In genomic region chr7:19932877-19933809, GRCm38 (mm10) we compare ENCODE assay signal across 8 mouse cellular contexts. TPM values are rescaled to one million over a fixed set of nuclear protein-coding genes. Genes with fewer than 3 reads are reported as not detected.
DNase-seq lines count a peak whose midpoint lies in the region; ATAC-seq and TF ChIP-seq lines count a peak whose summit lies in the region.

No protein-coding gene starts in this region.

- no peak overlapping the region for H3K4me3 ChIP-seq in lung, embryonic 14.5 days (ENCODE audit: low read depth, low read length)

- no peak for TF ChIP-seq CTCF in lung, embryonic 14.5 days (IDR thresholded peaks at IDR 0.05; ENCODE audit: low read depth)

- H3K9ac ChIP-seq in lung, embryonic 14.5 days, result no peak overlapping the region

- peak; percentile 78 for DNase-seq in MN1 (ENCODE audit: low spot score)
- DNase-seq in c-Kit-positive CD71-positive TER-119-positive erythroid progenitor cells, embryonic 14.5 days (ENCODE audit: low spot score), result peak; percentile 46
- DNase-seq in frontal cortex, adult 2 months (ENCODE audit: extremely low spot score in 1 of 2, low spot score in 1 of 2), result peak; percentile 72 to 87
- peak; percentile 83 for DNase-seq in layer of hippocampus, adult 8-10 months (ENCODE audit: low spot score in 2 of 2)
- peak; percentile 78 for DNase-seq in lung, embryonic 14.5 days
- peak; percentile 58 for DNase-seq in ovary, postnatal 14 days (ENCODE audit: low spot score)
- DNase-seq in urinary bladder, postnatal 4 days (ENCODE audit: low spot score in 2 of 2), result peak; percentile 49 to 75

- H3K27ac ChIP-seq in lung, embryonic 14.5 days (ENCODE audit: low read depth), result peak overlapping the region; percentile 60; the same call in 1 of the 2 replicates

- peak; percentile 62 to 73 for ATAC-seq in hematopoietic stem cell, adult 5-6 weeks (replicated peaks in 1 of 2; ENCODE audit: insufficient read depth in 1 of 2, low FRiP score in 2 of 2, low TSS enrichment in 1 of 2, low read depth in 1 of 2, poor library complexity in 2 of 2, severe bottlenecking in 2 of 2)
- ATAC-seq in lung, embryonic 14.5 days (ENCODE audit: insufficient read depth), result peak; percentile 48; the same call in 1 of the 2 replicates

- WGBS in lung, embryonic 14.5 days, result 18% methylated on average over 21 of the region's 21 CpGs

- H3K9me3 ChIP-seq in lung, embryonic 14.5 days (ENCODE audit: low read depth, low read length), result no peaks in the 10 kb centered on the region

- peak overlapping the region; percentile 46 for H3K4me2 ChIP-seq in lung, embryonic 14.5 days

- no peaks in the 10 kb centered on the region for H3K36me3 ChIP-seq in lung, embryonic 14.5 days (ENCODE audit: insufficient read depth)

- H3K4me1 ChIP-seq in lung, embryonic 14.5 days (ENCODE audit: insufficient read depth), result no peaks in the 10 kb centered on the region

- no peaks in the 10 kb centered on the region for H3K27me3 ChIP-seq in lung, embryonic 14.5 days (ENCODE audit: insufficient read depth, low read length)

RNA-seq across cellular contexts. Expression of gene Pvr, which starts 12.2 kb away (rescaled TPM):
- 12.0 and 14.5 TPM in 2 replicates for polyA plus RNA-seq in frontal cortex, adult 2 months (2012; rRNA removed)
- 11.1 and 13.4 TPM in 2 replicates for total RNA-seq in hematopoietic stem cell, adult 5-6 weeks (2017)
- 10 to 100 TPM; 12.5 to 16.1 (median 13.8) TPM for total RNA-seq in layer of hippocampus, adult 8-10 months (2022)
- 13.0 and 13.2 TPM in 2 replicates for polyA plus RNA-seq in lung, embryonic 14.5 days (2014; fragmentation: Nextera tagmentation; extraction: Ambion mirVana)

RNA-seq across cellular contexts. Expression of gene Igsf23, which starts 17.4 kb away (rescaled TPM):
- polyA plus RNA-seq in frontal cortex, adult 2 months (2012; rRNA removed), result 0.08 TPM in 1 of 2 replicates, not detected in the other
- total RNA-seq in hematopoietic stem cell, adult 5-6 weeks (2017), result not detected in 2 replicates
- total RNA-seq in layer of hippocampus, adult 8-10 months (2022), result under 1 TPM in 1 of 4 experiments, not detected in 3; 0.20 TPM
- polyA plus RNA-seq in lung, embryonic 14.5 days (2014; fragmentation: Nextera tagmentation; extraction: Ambion mirVana), result 1.2 and 1.3 TPM in 2 replicates

RNA-seq across cellular contexts. Expression of gene Ceacam20, which starts 32.1 kb away (rescaled TPM):
- not detected in 2 replicates for polyA plus RNA-seq in frontal cortex, adult 2 months (2012; rRNA removed)
- not detected in 2 replicates for total RNA-seq in hematopoietic stem cell, adult 5-6 weeks (2017)
- not detected for total RNA-seq in layer of hippocampus, adult 8-10 months (2022)
- polyA plus RNA-seq in lung, embryonic 14.5 days (2014; fragmentation: Nextera tagmentation; extraction: Ambion mirVana), result not detected in 2 replicates

RNA-seq across cellular contexts. Expression of gene Ceacam19, which starts 45.4 kb away (rescaled TPM):
- polyA plus RNA-seq in frontal cortex, adult 2 months (2012; rRNA removed), result not detected in 2 replicates
- not detected in 2 replicates for total RNA-seq in hematopoietic stem cell, adult 5-6 weeks (2017)
- total RNA-seq in layer of hippocampus, adult 8-10 months (2022), result not detected
- not detected in 2 replicates for polyA plus RNA-seq in lung, embryonic 14.5 days (2014; fragmentation: Nextera tagmentation; extraction: Ambion mirVana)

RNA-seq across cellular contexts. Expression of gene Nlrp9b, which starts 58.1 kb away (rescaled TPM):
- not detected in 2 replicates for polyA plus RNA-seq in frontal cortex, adult 2 months (2012; rRNA removed)
- total RNA-seq in hematopoietic stem cell, adult 5-6 weeks (2017), result not detected in 2 replicates
- total RNA-seq in layer of hippocampus, adult 8-10 months (2022), result not detected
- not detected in 2 replicates for polyA plus RNA-seq in lung, embryonic 14.5 days (2014; fragmentation: Nextera tagmentation; extraction: Ambion mirVana)
